Mouse (Mus musculus): ENCODE measurements around the gene Lmx1b. TPM values are rescaled to one million over a fixed set of nuclear protein-coding genes. Genes with fewer than 3 reads are reported as not detected.
A peak's percentile ranks its signal among the peaks of the same experiment; 100 is the strongest.

Lmx1b gene
- polyA plus RNA-seq, 1 experiment from 2014 or later: not detected

GRCm38 (mm10) chr2:33605487-33606256 is 34.6 kb downstream of the Lmx1b start:
- H3K9me3 ChIP-seq (ENCODE audit: control insufficient read depth, low read length): no peaks in the 10 kb centered on the region
- H3K27ac ChIP-seq (replicated peaks): no peak overlapping the region
- no peak for ATAC-seq (ENCODE audit: low FRiP score, low TSS enrichment)
- TF ChIP-seq EP300 (optimal IDR thresholded peaks at IDR 0.05): no peak
- TF ChIP-seq CTCF (IDR thresholded peaks at IDR 0.05; ENCODE audit: low read depth): no peak
- DNase-seq (ENCODE audit: low spot score): no peak
- H3K36me3 ChIP-seq (ENCODE audit: control insufficient read depth, insufficient read depth, low read length): no peaks in the 10 kb centered on the region
- H3K27me3 ChIP-seq (ENCODE audit: control insufficient read depth, insufficient read depth, low read length): no peaks in the 10 kb centered on the region
- H3K4me2 ChIP-seq (replicated peaks; ENCODE audit: low read depth): no peak overlapping the region
- H3K4me1 ChIP-seq (replicated peaks; ENCODE audit: control insufficient read depth, insufficient read depth): no peaks in the 10 kb centered on the region
- H3K9ac ChIP-seq (ENCODE audit: low read length): no peak overlapping the region
- H3K4me3 ChIP-seq (ENCODE audit: low read depth, low read length): no peak overlapping the region
- 20% methylated on average over 18 of the region's 18 CpGs for WGBS

GRCm38 (mm10) chr2:33604846-33605486 is 35.3 kb downstream of the Lmx1b start:
- ATAC-seq (ENCODE audit: low FRiP score, low TSS enrichment): no peak
- no peak overlapping the region for H3K4me3 ChIP-seq (ENCODE audit: low read depth, low read length)
- no peaks in the 10 kb centered on the region for H3K36me3 ChIP-seq (ENCODE audit: control insufficient read depth, insufficient read depth, low read length)
- WGBS: 33% methylated on average over 6 of the region's 7 CpGs
- TF ChIP-seq CTCF (IDR thresholded peaks at IDR 0.05; ENCODE audit: low read depth) (no peak), EP300 (optimal IDR thresholded peaks at IDR 0.05) (no peak)
- no peak overlapping the region for H3K4me2 ChIP-seq (replicated peaks; ENCODE audit: low read depth)
- H3K4me1 ChIP-seq (replicated peaks; ENCODE audit: control insufficient read depth, insufficient read depth): no peaks in the 10 kb centered on the region
- no peak for DNase-seq (ENCODE audit: low spot score)
- H3K9ac ChIP-seq (ENCODE audit: low read length): no peak overlapping the region
- H3K27ac ChIP-seq (replicated peaks): no peak overlapping the region
- H3K9me3 ChIP-seq (ENCODE audit: control insufficient read depth, low read length): no peaks in the 10 kb centered on the region
- no peaks in the 10 kb centered on the region for H3K27me3 ChIP-seq (ENCODE audit: control insufficient read depth, insufficient read depth, low read length)

DNA sequence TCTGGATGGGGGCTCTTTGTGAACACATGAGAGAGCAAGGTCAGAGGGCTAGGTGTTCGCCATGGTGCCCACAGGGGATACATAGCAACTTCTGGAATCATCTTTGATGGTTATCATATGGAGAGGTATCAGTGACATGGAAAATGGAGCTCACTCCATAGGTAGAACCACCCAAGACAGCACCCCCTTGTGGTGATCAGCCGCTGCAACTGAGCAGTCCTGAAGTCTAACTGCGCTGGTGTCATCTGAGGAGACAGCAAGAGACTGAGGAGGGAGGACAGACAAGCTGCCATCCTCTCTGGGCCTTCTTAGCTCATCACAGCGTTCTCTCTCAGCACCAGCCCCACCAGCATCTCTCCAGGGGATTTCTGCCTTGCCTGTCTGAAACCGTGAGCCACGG is 39.8 kb downstream of the Lmx1b start:
- no peak for ATAC-seq (ENCODE audit: low FRiP score, low TSS enrichment)

DNA sequence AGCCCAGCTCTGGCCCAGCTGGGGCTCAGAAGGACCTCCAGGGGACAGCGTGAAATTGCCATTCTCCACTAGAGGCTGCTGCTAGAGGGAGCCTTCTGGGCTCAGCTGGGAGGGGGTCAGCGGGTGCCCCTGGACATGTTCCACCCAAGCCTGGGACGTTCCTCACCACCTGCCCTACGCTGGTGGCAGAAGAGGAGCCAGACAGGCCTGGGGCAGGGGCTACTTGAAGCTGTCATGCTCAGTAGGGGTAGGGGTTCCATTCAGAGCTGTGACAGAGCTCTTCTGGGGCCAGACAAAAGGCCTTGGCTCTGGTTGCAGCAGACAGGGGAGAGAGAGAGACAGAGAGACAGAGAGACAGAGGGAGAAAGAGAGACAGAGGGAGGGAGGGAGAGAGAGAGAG is 42.9 kb downstream of the Lmx1b start:
- Histone ChIP-seq H3K4me2 (replicated peaks; ENCODE audit: low read depth) (no peak overlapping the region), H3K4me1 (replicated peaks; ENCODE audit: control insufficient read depth, insufficient read depth) (no peaks in the 10 kb centered on the region; the same call in 1 of the 2 replicates), H3K36me3 (ENCODE audit: control insufficient read depth, insufficient read depth, low read length) (no peaks in the 10 kb centered on the region), H3K27ac (replicated peaks) (no peak overlapping the region), H3K9me3 (ENCODE audit: control insufficient read depth, low read length) (no peaks in the 10 kb centered on the region), H3K27me3 (ENCODE audit: control insufficient read depth, insufficient read depth, low read length) (no peaks in the 10 kb centered on the region), H3K9ac (ENCODE audit: low read length) (no peak overlapping the region), H3K4me3 (ENCODE audit: low read depth, low read length) (no peak overlapping the region)
- ATAC-seq (ENCODE audit: low FRiP score, low TSS enrichment): no peak
- no peak for DNase-seq (ENCODE audit: low spot score)
- 64% methylated on average over 4 of the region's 4 CpGs for WGBS
- TF ChIP-seq CTCF (IDR thresholded peaks at IDR 0.05; ENCODE audit: low read depth) (no peak), EP300 (optimal IDR thresholded peaks at IDR 0.05) (no peak)

More for the DNA sequence above, 39.8 kb downstream of the Lmx1b start:
- no peak for DNase-seq (ENCODE audit: low spot score)
- WGBS: 65% methylated on average over 6 of the region's 6 CpGs
- no peaks in the 10 kb centered on the region for H3K4me1 ChIP-seq (replicated peaks; ENCODE audit: control insufficient read depth, insufficient read depth)
- no peak overlapping the region for H3K9ac ChIP-seq (ENCODE audit: low read length)
- no peak overlapping the region for H3K27ac ChIP-seq (replicated peaks)
- H3K4me3 ChIP-seq (ENCODE audit: low read depth, low read length): no peak overlapping the region
- H3K36me3 ChIP-seq (ENCODE audit: control insufficient read depth, insufficient read depth, low read length): no peaks in the 10 kb centered on the region
- TF ChIP-seq CTCF (IDR thresholded peaks at IDR 0.05; ENCODE audit: low read depth): peak; percentile 54
- no peak for TF ChIP-seq EP300 (optimal IDR thresholded peaks at IDR 0.05)
- no peaks in the 10 kb centered on the region for H3K27me3 ChIP-seq (ENCODE audit: control insufficient read depth, insufficient read depth, low read length)
- no peaks in the 10 kb centered on the region for H3K9me3 ChIP-seq (ENCODE audit: control insufficient read depth, low read length)
- H3K4me2 ChIP-seq (replicated peaks; ENCODE audit: low read depth): no peak overlapping the region

- Histone ChIP-seq H3K4me2 (replicated peaks; ENCODE audit: low read depth) (no peak overlapping the region), H3K4me3 (ENCODE audit: low read depth, low read length) (no peak overlapping the region), H3K4me1 (replicated peaks; ENCODE audit: control insufficient read depth, insufficient read depth) (no peaks in the 10 kb centered on the region; the same call in 1 of the 2 replicates), H3K27ac (replicated peaks) (no peak overlapping the region), H3K27me3 (ENCODE audit: control insufficient read depth, insufficient read depth, low read length) (no peaks in the 10 kb centered on the region), H3K9ac (ENCODE audit: low read length) (no peak overlapping the region), H3K36me3 (ENCODE audit: control insufficient read depth, insufficient read depth, low read length) (no peaks in the 10 kb centered on the region), H3K9me3 (ENCODE audit: control insufficient read depth, low read length) (no peaks in the 10 kb centered on the region)
- ATAC-seq (ENCODE audit: low FRiP score, low TSS enrichment) (no peak), DNase-seq (ENCODE audit: low spot score) (no peak)
- no peak for TF ChIP-seq CTCF (IDR thresholded peaks at IDR 0.05; ENCODE audit: low read depth)
- no peak for TF ChIP-seq EP300 (optimal IDR thresholded peaks at IDR 0.05)
- 36% methylated on average over 7 of the region's 7 CpGs for WGBS
These were observed 45.3 kb downstream of the Lmx1b start for GRCm38 (mm10) chr2:33595085-33595423.

All from stomach, postnatal 0 days (tissue).